Mouse (Mus musculus) urinary bladder, postnatal 10 days (tissue): ENCODE measurements around the gene Olfr239.
"Not testable (repeated sequence)": the region's sequence is repeated elsewhere in the genome, so short reads cannot be mapped to it uniquely, and the experiment has no call there.

Experiments
- DNase-seq: peaks from one replicate; pipeline ENCODE4 v3.0.0; 2022; ENCODE audit warnings: low spot score

Gene Olfr239

DNA sequence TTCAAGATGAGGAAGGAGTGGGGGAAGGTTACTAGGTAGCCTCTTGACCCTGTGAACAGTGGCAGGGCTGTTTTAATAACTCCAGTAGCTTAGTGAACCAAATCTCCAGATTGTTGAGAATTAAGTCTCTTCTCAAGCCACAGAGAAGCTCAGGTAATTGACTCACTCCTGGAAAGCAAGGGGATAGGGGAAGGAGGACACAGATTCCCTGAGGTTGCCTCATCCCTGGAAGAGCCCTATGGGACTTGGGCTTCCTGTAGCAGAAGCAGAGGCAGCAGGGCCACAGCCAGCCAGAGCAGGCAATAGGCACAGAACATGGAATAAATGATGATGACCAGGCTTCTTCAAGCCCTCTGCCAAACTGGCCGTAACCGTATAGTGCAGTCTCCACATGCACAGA, at the start of gene Olfr239:
Gene Olfr239, plus strand, starts transcription at position 301 of the 400 bp plus-strand sequence.
- DNase-seq = not testable (repeated sequence)

DNA sequence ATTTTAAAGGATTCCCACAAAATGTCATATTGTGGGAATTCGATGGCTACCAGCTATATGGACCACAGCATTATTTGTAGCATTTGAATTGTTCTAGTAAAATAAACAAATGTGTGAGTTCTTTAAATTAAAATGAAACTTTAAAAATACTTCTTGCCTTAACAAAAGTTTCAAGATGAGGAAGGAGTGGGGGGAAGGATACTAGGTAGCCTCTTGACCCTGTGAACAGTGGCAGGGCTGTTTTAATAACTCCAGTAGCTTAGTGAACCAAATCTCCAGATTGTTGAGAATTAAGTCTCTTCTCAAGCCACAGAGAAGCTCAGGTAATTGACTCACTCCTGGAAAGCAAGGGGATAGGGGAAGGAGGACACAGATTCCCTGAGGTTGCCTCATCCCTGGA, 23.0 kb upstream of the Olfr239 start, which contains the start of gene Olfr55:
Gene Olfr55, plus strand, starts transcription at position 301 of the 400 bp plus-strand sequence.
- DNase-seq = not testable (repeated sequence)

DNA sequence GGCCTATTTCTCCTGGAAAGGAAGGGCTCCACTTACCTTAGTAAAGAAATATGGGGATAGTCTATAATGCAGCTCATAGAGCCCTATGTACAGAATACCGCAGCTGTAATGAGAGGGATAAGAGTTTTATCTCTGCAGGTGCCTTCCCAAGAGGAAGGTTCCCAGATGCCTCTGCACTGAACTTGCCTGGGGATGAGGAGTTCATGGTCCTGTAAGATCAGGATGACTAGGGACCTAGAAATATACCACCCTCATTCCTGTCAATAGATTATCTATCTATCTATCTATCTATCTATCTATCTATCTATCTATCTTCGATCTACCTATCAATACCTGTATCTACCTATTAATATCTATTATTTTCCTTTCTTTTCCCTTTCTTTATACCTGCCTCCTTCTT, 30.5 kb downstream of the Olfr239 start, which contains the start of gene Olfr1564:
Gene Olfr1564, minus strand, starts transcription at position 101 of the 400 bp plus-strand sequence.
- no peak for DNase-seq

- DNase-seq = not testable (repeated sequence)
Observed at GRCm38 (mm10) chr17:33236646-33237045, 45.5 kb downstream of the Olfr239 start.
